Mouse (Mus musculus) kidney, postnatal 25 days (tissue): ENCODE data around the gene Cmtr1.
A peak's percentile ranks its signal among the peaks of the same experiment; 100 is the strongest.

Source experiments
- DNase-seq, 2 experiments: peaks; one replicate each; pipeline ENCODE4 v3.0.0; 2021; ENCODE audit warnings: mixed read lengths in 2 of 2

The Cmtr1 gene

DNA sequence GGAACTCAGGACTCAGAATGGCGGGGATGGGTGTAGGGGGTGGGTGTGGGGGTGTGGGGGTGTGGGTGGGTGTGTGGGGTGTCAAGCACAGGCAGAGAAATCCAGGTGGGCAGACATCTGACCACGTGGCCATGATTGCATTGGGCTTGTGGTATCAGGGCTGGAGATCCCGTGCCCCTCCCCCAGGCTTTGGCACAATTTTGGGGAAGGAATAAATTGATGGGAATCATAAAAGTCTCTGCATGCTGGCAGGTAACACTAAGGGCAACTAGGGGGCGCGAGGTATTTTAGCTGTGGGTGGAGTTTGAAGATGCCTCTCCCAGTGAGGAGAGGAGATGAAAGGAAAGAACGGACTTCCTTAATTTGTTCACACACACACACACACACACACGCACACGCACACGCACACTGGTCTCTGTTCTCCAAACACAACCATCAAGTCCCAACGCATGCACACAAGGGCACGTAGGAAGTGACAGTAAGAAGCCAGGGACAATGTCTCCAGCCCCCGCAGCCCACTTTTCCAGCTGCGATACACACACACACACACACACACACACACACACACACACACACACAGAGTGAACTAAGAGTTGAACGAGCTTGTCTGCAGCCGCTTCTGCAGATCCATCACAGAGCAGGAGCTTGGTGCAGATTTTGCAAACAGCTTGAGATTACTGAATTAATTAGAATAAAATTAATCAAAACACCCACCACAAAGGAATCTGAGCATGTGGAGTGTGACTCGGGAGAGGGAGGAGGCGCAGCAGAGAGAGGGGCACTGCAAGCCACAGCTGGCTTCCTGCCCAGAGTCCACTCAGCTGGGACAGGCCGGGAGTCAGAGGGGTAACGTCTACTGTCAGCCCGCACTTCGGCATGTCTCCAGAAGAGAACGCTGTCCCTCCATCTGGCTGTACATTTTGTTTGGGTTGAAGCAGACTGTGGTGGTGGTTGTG, 77.7 kb downstream of the Cmtr1 start:
- peak; percentile 77 to 81 for DNase-seq

DNA sequence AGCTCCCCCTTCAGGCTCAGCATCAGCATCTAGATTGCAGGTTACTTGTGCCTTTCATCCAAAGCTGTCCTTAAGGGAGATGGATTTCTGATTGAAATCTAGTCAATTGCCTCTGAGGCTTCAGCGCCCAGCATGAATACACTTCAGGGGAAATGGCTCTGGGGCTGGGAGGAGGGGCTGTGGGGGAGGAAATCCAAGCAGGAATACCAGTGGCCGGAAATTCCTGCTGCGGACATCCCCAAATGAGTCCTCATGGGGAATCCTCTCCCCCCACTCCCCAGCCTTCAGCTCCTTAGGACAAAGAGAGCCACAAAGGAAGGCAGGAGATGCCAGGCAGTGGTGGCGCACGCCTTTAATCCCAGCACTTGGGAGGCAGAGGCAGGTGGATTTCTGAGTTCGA, 87.1 kb downstream of the Cmtr1 start:
- DNase-seq, result peak in 1 of 2 experiments; percentile 13

DNA sequence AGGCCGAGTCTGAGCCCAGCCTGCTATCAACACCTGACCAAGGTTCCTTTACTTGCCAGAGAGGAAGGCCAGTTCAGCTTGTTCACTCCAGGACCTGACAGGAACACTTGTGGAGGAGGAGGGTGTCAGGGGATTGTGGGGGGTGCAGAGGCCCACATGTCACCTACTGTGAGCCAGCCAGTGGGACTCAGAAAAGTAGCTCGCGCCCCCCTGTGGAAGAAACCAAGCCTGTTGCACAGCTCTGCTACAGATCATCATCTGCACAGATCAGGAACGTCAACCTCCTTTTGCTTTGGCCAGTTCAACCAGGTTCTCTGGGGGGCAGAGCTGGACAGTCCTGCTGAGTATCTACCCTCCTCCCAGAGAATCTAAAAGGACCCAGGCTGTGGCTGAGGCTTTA, 94.1 kb downstream of the Cmtr1 start:
- no peak for DNase-seq
